8 mouse cellular contexts compared by ENCODE assay signal in genomic region chr11:5739846-5740245, GRCm38 (mm10). TPM values are rescaled to one million over a fixed set of nuclear protein-coding genes. Genes with fewer than 3 reads are reported as not detected.
A peak's percentile ranks its signal among the peaks of the same experiment; 100 is the strongest.
DNase-seq lines count a peak whose midpoint lies in the region; ATAC-seq lines count a peak whose summit lies in the region.

No protein-coding gene starts in this region.

- H3K27ac ChIP-seq in midbrain, embryonic 13.5 days = no peak overlapping the region
- H3K27ac ChIP-seq in midbrain, embryonic 11.5 days (ENCODE audit: low read depth, low read length) = no peak overlapping the region
- no peak overlapping the region for H3K27ac ChIP-seq in kidney, embryonic 14.5 days (ENCODE audit: low read depth, low read length)
- H3K27ac ChIP-seq in neural tube, embryonic 15.5 days (replicated peaks) = no peak overlapping the region

- no peak for ATAC-seq in midbrain, embryonic 13.5 days
- ATAC-seq in midbrain, embryonic 11.5 days (ENCODE audit: low FRiP score) = no peak
- ATAC-seq in kidney, embryonic 14.5 days (ENCODE audit: low FRiP score, low TSS enrichment) = no peak
- no peak for ATAC-seq in neural tube, embryonic 15.5 days (ENCODE audit: low FRiP score)

- no peaks in the 10 kb centered on the region for H3K27me3 ChIP-seq in midbrain, embryonic 13.5 days
- H3K27me3 ChIP-seq in midbrain, embryonic 11.5 days (ENCODE audit: control insufficient read depth, insufficient read depth, low read length) = no peaks in the 10 kb centered on the region
- H3K27me3 ChIP-seq in kidney, embryonic 14.5 days (ENCODE audit: control insufficient read depth, insufficient read depth, low read length) = no peaks in the 10 kb centered on the region
- H3K27me3 ChIP-seq in neural tube, embryonic 15.5 days (replicated peaks) = no peaks in the 10 kb centered on the region

- peak; percentile 54 for DNase-seq in adrenal gland, postnatal 14 days
- no peak for DNase-seq in adrenal gland, adult 18-20 months (ENCODE audit: low spot score in 2 of 2)
- DNase-seq in midbrain, embryonic 11.5 days (ENCODE audit: low spot score, missing footprints) = no peak
- no peak for DNase-seq in retina, embryonic 14.5 days (ENCODE audit: low spot score)
- no peak for DNase-seq in layer of hippocampus, adult 9-10 months (ENCODE audit: low spot score)

- H3K9ac ChIP-seq in midbrain, embryonic 13.5 days (replicated peaks) = no peak overlapping the region; the same call in 1 of the 2 replicates
- no peak overlapping the region for H3K9ac ChIP-seq in midbrain, embryonic 11.5 days (ENCODE audit: low read length)
- H3K9ac ChIP-seq in kidney, embryonic 14.5 days (ENCODE audit: low read depth, low read length) = 0 out of 2 replicates have a peak overlapping the region, but pooled peaks have one; percentile 18
- peak overlapping the region; percentile 24 for H3K9ac ChIP-seq in neural tube, embryonic 15.5 days (replicated peaks)

- peak overlapping the region; percentile 85; the same call in 1 of the 2 replicates for H3K4me3 ChIP-seq in midbrain, embryonic 13.5 days (replicated peaks)
- H3K4me3 ChIP-seq in midbrain, embryonic 11.5 days (ENCODE audit: low read depth, low read length) = no peak overlapping the region
- no peak overlapping the region for H3K4me3 ChIP-seq in kidney, embryonic 14.5 days (ENCODE audit: low read length)
- peak overlapping the region; percentile 91 for H3K4me3 ChIP-seq in neural tube, embryonic 15.5 days (replicated peaks)

- H3K36me3 ChIP-seq in midbrain, embryonic 13.5 days = no peaks in the 10 kb centered on the region
- no peaks in the 10 kb centered on the region for H3K36me3 ChIP-seq in midbrain, embryonic 11.5 days (ENCODE audit: control insufficient read depth, insufficient read depth, low read length)
- no peaks in the 10 kb centered on the region for H3K36me3 ChIP-seq in kidney, embryonic 14.5 days (ENCODE audit: control insufficient read depth, insufficient read depth, low read length)
- H3K36me3 ChIP-seq in neural tube, embryonic 15.5 days = no peaks in the 10 kb centered on the region

- 69% methylated on average over 3 of the region's 3 CpGs for WGBS in midbrain, embryonic 13.5 days
- WGBS in midbrain, embryonic 11.5 days = 82% methylated on average over 3 of the region's 3 CpGs
- WGBS in kidney, embryonic 14.5 days = 73% methylated on average over 3 of the region's 3 CpGs
- WGBS in neural tube, embryonic 15.5 days = 52% methylated on average over 3 of the region's 3 CpGs

- no peaks in the 10 kb centered on the region for H3K9me3 ChIP-seq in midbrain, embryonic 13.5 days
- H3K9me3 ChIP-seq in midbrain, embryonic 11.5 days (ENCODE audit: control insufficient read depth, low read length) = no peaks in the 10 kb centered on the region
- H3K9me3 ChIP-seq in kidney, embryonic 14.5 days (ENCODE audit: control insufficient read depth, low read length) = no peaks in the 10 kb centered on the region
- H3K9me3 ChIP-seq in neural tube, embryonic 15.5 days (replicated peaks) = no peaks in the 10 kb centered on the region

- H3K4me1 ChIP-seq in midbrain, embryonic 13.5 days (replicated peaks) = peaks cover 17% of the 10 kb centered on the region
- H3K4me1 ChIP-seq in midbrain, embryonic 11.5 days (ENCODE audit: control insufficient read depth, insufficient read depth, low read length) = peaks cover 7% of the 10 kb centered on the region; the same call in 1 of the 2 replicates
- H3K4me1 ChIP-seq in kidney, embryonic 14.5 days (ENCODE audit: control insufficient read depth, insufficient read depth, low read length) = peaks cover 3% of the 10 kb centered on the region; the same call in 1 of the 2 replicates
- peaks cover 7% of the 10 kb centered on the region for H3K4me1 ChIP-seq in neural tube, embryonic 15.5 days

- peak overlapping the region; percentile 96 for H3K4me2 ChIP-seq in midbrain, embryonic 13.5 days (replicated peaks)
- H3K4me2 ChIP-seq in midbrain, embryonic 11.5 days = no peak overlapping the region
- H3K4me2 ChIP-seq in kidney, embryonic 14.5 days (replicated peaks; ENCODE audit: low read depth, low read length) = peak overlapping the region; percentile 94; the same call in 1 of the 2 replicates
- peak overlapping the region; percentile 88 for H3K4me2 ChIP-seq in neural tube, embryonic 15.5 days

RNA-seq across cellular contexts. Expression of gene Urgcp, which starts 22.3 kb away (rescaled TPM):
- 56.0 and 56.9 TPM in 2 replicates for total RNA-seq in adrenal gland, postnatal 14 days (2021)
- total RNA-seq in adrenal gland, adult 18-20 months (2021) = 10 to 100 TPM; 70.4 to 74.7 TPM
- 24.9 and 26.5 TPM in 2 replicates for polyA plus RNA-seq in midbrain, embryonic 13.5 days (2015; fragmentation: Nextera tagmentation; extraction: Ambion mirVana)
- 9.9 and 11.7 TPM in 2 replicates for polyA plus RNA-seq in midbrain, embryonic 11.5 days (2014; fragmentation: Nextera tagmentation; extraction: Ambion mirVana)
- 9.9 and 15.1 TPM in 2 replicates for polyA plus RNA-seq in kidney, embryonic 14.5 days (2014; fragmentation: Nextera tagmentation; extraction: Ambion mirVana)
- 33.0 and 34.1 TPM in 2 replicates for polyA plus RNA-seq in neural tube, embryonic 15.5 days (2015; fragmentation: Nextera tagmentation; extraction: Ambion mirVana)

RNA-seq across cellular contexts. Expression of gene Mrps24, which starts 24.4 kb away (rescaled TPM):
- 148 and 152 TPM in 2 replicates for total RNA-seq in adrenal gland, postnatal 14 days (2021)
- total RNA-seq in adrenal gland, adult 18-20 months (2021) = 100 to 1,000 TPM; 127 to 172 TPM
- 160 and 177 TPM in 2 replicates for polyA plus RNA-seq in midbrain, embryonic 13.5 days (2015; fragmentation: Nextera tagmentation; extraction: Ambion mirVana)
- polyA plus RNA-seq in midbrain, embryonic 11.5 days (2014; fragmentation: Nextera tagmentation; extraction: Ambion mirVana) = 161 and 164 TPM in 2 replicates
- 206 and 264 TPM in 2 replicates for polyA plus RNA-seq in kidney, embryonic 14.5 days (2014; fragmentation: Nextera tagmentation; extraction: Ambion mirVana)
- 197 and 206 TPM in 2 replicates for polyA plus RNA-seq in neural tube, embryonic 15.5 days (2015; fragmentation: Nextera tagmentation; extraction: Ambion mirVana)

RNA-seq across cellular contexts. Expression of gene Dbnl, which starts 48.4 kb away (rescaled TPM):
- total RNA-seq in adrenal gland, postnatal 14 days (2021) = 51.7 and 62.9 TPM in 2 replicates
- 10 to 100 TPM; 50.1 to 65.1 TPM for total RNA-seq in adrenal gland, adult 18-20 months (2021)
- polyA plus RNA-seq in midbrain, embryonic 13.5 days (2015; fragmentation: Nextera tagmentation; extraction: Ambion mirVana) = 151 and 155 TPM in 2 replicates
- 136 and 144 TPM in 2 replicates for polyA plus RNA-seq in midbrain, embryonic 11.5 days (2014; fragmentation: Nextera tagmentation; extraction: Ambion mirVana)
- 93.7 and 113 TPM in 2 replicates for polyA plus RNA-seq in kidney, embryonic 14.5 days (2014; fragmentation: Nextera tagmentation; extraction: Ambion mirVana)
- polyA plus RNA-seq in neural tube, embryonic 15.5 days (2015; fragmentation: Nextera tagmentation; extraction: Ambion mirVana) = 131 and 142 TPM in 2 replicates

Comparison
In these comparisons a context has a peak if more than half of its experiments do, and no peak if none do; other contexts are left out.
1. H3K4me3 ChIP-seq: peak in midbrain, embryonic 13.5 days (single experiment) and neural tube, embryonic 15.5 days (single experiment); none in midbrain, embryonic 11.5 days (single experiment) and kidney, embryonic 14.5 days (single experiment).
2. H3K9ac ChIP-seq: peak in kidney, embryonic 14.5 days (single experiment) and neural tube, embryonic 15.5 days (single experiment); none in midbrain, embryonic 13.5 days (single experiment) and midbrain, embryonic 11.5 days (single experiment).